Mouse (Mus musculus): ENCODE results near the gene Rrp1.

Rrp1 gene

DNA sequence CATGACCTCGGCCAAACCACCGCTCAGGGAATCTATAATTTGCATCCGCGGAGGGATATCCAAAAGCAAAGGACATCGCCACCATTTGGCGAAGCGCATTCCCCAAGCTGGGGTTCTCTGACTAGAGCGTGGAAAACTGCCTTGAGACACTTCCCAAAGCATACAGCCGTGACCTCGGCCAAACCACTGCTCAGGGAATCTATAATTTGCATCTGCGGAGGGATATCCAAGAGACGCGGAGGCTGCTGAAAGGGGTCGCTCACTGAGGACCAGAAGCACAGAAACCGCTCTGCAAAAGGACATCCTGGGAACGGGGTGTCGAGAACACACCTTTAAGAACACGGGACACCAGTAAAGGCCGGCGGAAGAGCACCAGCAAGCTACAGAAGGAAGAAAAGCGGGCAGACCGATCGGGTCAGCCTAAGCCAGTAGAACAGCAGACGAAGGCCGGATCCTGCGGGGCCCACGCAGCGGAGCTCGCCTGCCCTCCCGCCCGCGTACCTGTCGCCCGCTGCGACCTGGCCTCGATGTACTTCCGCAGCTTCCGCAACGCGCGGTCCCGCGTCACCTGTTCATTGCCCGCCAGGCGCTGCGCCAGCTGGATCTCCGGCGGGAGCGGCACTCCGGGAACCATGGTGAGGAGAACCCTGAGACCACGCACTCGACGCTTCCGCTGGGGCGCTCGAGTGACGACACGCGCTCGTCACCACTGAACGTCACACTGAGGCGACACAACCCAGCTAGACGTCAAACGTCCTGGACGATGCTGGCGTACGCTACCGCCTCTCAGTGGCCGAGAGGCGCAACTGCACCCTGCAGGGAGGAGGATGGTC is at the start of gene Rrp1:
TSS of gene Rrp1 (minus strand) at position 725 of the 833 bp plus-strand sequence.
- peak; percentile 98 for DNase-seq

DNA sequence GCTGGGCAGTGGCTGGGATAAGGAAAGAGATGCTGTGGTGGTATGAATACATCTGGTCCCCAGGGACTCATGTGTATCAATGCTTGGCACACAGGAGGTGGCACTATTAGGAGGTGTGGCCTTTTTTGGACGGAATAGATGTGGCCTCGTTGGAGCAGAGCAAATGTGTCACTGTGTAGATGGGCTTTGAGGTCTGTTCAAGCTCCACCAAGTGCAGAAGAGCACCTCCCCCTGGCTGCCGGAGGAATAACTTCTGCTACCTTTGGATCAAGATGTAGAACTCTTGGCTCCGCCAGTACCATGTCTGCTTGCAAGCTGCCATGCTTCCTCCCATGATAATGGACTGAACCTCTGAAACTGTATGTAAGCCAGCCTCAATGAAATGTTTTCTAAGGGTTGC is 48.9 kb upstream of the Rrp1 start:
- no peak for DNase-seq

DNA sequence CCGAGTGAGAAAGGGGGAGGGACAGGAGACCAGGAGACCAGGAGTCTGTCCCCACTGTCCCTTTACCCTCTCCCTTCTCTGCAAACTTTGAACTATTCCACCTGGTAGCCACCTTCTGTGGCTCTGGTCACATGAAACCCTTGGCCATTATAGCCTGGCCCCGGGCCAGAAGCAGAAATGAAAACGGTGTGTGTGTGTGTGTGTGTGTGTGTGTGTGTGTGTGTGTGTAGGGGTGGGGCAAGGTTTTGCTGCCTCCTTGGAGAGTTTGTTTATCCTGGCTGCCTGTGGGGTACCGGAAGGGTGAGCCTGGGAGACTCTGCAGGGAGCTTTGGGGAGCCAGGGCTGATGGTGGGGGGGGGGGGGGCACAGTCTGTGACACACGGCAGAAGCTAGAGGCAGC is 47.6 kb upstream of the Rrp1 start:
- DNase-seq = no peak

DNA sequence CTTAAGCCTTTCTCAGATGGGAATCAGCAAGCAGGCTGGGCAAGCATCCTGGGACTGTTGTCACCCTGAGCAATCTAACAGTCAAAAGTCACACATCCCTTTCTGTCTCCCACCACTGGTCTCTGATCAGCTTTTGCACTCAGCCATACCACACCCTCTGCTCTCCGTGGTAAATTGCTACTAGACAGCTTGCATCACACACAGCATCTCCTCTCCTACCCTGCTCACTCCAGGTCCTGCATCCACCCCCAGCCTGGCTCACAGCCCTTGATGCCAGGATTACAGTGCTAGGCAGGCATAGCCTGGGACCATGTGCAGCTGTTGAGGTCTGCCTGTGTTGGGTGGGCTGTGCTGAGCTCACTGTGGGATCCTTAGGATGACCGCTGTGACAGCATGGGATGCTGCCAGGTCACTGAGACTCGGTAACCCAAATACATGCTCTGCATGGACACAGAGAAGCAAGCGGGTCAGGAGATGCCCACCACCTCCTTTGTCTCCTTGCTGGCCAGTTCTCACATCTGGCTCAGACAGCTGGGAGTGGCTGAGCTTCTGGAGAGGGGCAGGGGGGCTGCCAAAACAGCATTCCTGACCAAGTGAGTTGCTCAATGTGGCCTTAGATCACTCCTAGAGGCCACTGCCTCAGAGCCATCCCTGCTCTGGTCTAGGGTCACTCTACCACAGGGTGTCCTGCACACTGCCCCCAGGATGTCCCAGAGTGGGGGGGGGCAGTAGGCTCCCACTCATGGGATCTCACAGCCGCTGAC is 45.7 kb upstream of the Rrp1 start:
- DNase-seq = no peak

DNA sequence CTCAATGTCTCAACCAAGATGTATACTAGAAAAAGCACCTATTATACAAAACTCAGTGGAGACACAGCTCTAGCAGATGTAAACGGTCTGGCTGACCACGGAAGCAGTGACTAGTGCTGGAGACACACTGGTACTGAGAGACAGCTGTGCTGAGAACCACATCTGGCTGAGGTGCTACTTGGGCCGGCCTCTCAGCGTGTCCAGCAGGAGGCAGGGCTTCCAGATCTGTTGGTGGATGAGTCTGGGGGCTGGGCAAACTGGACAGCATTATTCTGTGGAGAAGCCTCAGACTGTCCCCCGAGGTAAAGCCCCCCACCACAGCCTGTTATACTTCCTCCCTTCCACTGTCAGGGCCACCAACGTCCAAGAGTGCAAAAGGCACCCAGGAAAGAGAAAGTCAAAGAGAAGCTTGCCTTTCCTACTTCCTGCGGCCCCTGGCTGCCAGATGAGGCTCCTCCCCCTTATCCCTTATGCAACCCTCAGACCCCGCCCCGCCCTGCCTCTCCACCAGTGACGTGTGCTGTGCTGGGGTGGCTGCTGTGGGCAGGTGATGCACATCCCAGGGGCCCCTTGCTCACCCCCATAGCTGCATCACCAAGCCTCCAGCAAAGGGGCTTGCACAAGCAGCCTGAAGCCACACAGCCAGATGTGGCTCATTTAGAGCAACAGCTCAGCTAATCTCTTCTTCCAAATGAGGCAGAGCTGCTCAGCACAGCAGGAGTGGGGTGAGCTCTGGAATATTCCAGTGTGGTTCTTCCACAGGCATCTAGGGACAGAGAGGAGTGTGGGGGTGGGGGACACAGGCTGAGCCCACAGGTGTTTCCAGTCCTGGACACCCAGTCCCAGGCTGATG is 44.9 kb upstream of the Rrp1 start:
- DNase-seq = no peak

DNA sequence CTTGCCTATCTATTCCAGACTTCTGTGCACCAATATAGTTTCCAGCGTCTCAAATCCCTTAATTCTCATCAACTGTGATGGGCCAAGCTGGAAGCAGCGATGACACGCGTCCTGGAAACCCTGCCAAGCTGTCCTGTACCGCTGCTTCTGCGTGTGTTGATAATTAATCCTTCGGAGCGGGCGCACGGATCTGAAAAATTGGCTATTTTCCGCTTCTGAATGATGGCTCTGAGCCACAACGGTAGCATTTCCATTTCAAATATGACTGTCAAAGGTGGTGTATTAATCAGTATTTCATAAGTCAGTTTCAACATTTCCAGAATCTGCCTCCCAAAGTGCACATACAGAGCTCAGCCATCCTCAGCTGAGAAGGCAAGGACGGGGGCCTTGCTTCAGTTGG is 43.9 kb upstream of the Rrp1 start:
- DNase-seq = no peak

DNA sequence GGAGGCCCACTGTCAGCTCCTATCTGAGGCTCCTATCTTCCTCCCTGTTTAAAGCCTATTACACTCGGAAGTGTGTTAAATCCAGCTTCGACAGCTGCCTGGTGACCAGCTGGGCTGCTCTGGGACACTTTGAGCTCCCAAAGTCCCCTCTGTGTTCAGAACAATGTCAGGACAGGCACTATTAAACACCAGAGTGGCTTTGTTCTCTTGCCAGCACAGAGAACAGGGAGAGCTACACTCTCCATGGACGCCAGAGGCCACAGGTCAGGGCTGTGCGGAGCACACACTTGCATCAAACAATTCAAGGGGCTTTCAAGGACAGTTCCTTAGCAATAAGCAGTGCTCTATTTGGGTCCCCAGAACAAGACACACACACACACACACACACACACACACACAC is 39.8 kb upstream of the Rrp1 start:
- DNase-seq = no peak

DNA sequence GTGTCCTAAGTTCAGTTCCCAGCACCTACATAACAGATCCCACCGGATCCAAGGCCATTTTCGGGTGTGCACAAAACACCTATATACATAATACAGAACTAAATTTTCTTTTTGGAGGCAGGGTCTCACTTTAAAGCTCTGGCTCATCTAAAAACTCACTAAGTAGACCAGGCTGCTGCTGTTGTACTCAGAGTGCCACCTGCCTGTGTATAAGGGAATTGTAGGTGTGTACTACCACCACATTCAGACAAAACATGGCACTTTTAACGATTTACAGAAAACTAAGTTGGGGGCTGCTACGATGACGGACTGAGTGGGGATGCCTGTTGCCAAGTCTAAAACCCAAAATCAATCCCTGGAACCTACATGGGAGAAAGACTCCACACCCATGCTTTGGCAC is 37.9 kb upstream of the Rrp1 start:
- no peak for DNase-seq

DNA sequence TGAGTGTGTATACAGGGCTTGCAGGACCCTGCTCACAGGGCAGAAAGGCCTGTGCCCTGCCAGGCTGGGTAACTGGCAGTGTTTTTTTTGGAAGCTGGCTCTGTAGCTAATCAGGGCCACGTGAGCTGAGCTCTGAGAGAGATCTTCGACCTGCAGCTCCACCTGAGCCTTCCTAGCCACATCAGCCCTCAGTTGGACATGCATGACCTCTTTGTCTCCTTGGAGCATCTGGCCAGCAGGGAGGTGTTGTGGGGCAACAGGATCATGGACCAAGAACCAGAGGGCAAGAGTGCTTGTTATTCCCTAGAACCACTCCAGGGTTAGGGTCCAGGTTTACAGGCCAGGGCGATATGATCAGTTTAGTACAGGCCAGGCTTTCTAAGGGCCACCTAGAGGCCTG is 34.6 kb upstream of the Rrp1 start:
- no peak for DNase-seq

DNA sequence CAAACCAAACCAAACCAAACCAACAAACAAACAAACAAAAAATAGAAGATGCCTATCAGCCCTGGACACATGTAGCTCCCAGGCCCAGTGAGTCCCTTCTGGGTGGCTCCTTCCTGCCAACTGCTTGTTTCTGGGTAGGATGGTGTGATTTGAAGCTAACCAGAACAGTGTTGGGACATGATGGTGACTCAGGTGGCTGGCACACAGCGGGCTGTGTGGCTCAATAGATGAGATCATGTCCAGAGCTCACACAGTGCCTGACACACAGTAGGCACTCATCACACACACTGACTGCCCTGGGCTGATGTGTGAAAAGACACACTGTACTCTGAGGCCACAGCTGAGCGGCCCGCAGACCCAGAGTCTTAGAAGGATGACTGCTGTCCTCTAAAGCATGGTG is 33.4 kb upstream of the Rrp1 start:
- DNase-seq = no peak

DNA sequence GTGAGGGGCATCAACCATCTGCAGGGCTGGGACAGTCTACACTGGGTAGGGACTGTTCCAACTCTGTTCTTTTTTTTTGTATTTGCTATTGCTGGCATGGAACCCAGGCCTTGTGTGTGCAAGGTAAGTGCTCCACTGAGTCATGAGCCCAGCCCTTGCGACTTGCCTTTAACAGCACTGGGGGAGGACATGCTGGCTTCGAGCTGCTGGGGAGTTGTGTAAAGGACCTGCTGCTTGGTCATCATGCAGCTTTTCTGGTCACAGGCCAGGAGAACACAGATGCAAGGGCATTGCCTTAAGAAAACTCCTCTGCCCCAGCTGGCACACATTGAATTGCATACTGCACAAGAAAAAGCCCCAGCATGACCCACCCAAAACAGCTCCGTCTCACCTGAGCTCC is 29.4 kb upstream of the Rrp1 start:
- no peak for DNase-seq

DNA sequence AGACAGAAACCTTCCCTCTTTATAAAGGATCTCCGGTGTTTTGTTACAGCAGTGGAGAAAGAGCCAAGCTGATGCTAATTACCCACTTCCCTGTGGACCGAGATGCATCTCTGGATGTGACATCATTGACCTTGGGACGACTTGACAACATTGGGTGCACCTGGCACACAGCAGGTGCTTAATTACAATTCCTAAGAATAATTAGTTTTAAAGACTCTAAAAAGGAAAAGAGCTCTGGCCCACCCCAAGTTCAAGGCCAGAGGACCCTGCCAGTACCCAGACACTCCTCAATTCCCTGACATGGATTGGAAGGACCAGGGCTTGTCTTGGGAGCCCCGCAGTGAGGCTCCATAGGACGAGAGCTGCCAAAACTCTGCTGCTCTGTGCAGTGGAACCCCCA is 28.8 kb upstream of the Rrp1 start:
- DNase-seq = no peak

DNA sequence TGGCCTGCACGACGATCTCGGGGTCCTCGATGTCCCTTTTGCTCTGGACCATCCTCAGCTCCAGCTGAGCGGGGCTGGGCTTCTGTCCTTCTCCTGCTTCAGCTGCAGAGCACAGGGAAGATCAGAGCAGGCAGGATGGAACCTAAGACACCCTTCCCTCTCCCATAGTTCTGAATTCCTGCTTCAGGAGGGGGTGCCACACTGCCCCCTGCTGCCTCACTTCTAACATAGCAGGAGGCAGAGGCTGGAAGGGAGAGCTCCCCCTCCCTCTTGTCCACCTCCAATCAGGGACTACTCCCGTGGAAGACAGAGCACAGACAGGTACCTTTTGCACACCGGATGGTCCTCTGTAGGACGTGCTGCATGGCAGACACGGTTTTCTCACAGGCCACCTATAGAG is 28.0 kb upstream of the Rrp1 start:
- no peak for DNase-seq

DNA sequence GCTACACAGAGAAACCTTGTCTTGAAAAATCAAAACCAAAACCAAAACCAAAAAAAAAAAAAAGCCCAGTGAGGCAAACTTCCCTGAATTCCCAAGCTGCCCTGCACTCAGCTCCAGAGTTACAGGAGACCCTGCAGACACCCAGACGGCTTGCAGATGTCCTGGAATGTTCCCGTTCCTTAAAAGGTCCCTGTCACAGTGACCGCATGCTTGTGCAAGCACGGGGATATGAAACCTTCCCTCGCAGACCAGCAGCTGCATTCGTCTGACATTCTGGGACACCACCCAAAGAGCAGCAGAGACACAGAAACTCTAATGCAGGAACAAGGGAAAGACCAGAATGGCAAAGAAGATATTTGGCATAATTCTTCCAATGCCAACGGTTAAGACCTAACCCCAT is 27.1 kb upstream of the Rrp1 start:
- DNase-seq = no peak

DNA sequence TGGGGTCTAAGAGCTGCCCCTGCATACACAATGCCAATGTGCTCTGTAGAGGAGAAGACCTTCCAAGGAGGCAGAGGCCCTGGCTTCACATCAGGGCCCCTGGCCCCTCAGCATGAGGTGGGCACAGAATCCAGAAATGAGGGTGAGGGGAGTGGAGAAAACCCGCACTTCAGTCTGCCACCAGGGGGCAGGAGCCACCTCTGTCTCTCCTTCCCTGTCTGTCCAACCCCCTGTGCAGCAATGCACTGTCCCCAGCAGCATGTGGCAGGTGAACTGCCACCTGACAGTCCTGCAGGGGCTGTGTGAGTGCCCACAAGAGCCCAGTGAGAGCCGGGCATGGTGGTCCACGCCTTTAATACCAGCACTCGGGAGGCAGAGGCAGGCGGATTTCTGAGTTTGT is 26.7 kb upstream of the Rrp1 start:
- DNase-seq = no peak

DNA sequence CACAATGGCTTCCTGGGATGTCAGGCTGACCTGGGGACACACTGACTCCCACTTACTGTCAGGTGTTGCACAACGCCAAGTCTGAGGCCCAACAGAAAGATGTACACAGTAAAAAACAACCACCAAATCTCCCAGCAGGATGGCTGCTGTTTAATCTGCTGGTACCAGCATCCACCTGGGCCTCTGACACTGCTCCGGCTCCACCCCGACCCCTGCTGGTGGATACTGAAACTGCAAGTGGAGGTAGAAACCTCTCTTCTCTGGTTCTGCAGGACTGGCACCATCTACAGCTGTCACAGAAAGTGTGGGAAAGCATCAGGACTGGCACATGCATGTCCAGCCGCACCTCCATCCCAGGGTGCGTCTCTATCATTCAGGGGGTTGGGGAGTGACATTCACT is 25.3 kb upstream of the Rrp1 start:
- DNase-seq = peak; percentile 84

DNA sequence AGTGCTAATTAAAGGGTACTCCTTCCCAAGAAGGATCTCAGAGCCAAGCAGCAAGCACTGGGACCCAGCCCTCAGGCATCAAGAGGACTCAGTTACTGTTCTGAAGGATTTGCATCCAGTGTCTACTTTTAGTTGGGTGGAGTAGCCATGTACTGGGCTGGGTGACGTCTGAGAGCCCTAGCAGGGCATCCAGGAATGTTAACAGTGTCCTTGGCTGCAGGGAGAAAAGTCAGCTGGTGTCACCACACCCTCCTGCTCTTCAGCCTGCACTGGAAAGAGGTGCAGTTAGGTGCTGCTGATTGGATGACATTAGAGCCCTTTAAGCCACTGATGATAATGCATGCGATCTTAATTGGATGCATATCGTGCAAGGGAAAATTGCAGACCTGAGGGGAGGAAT is 20.0 kb upstream of the Rrp1 start:
- DNase-seq = no peak

DNA sequence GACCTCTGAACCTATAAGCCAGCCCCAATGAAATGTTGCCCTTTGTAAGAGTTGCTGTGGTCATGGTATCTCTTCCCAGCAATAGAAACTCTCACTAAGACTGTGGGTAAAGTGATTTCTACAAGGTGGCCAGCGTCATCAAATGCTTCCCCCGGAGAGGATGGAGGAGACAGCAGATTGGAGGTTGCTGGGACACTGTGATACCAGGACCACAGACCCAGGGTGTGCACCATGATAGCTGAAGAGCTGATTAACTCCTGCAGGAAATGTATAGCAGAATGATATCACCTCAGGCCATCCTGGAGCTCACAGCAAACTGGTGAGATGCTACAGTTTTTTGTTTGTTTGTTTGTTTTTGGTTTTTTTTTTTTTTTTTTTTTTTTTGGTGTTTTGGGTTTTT is 16.9 kb upstream of the Rrp1 start:
- no peak for DNase-seq

DNA sequence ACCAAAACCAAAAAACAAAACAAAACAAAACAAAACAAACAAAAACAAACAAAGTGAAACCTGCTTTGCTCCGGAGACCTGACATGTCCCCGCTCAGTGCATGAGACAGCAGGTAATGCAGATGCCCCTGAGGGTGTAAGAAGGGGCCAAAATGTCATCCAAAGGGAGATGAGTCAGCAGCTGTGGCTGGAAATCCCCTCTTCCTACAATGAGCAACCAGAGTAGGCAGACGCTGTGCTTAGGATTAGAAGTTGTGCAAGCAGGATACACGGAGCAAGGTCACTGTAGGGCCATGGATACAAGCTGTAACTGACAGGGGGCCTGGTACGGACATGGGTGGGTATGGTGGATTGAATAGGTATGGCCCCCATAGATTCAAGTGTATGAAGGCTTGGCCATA is 16.3 kb upstream of the Rrp1 start:
- no peak for DNase-seq

DNA sequence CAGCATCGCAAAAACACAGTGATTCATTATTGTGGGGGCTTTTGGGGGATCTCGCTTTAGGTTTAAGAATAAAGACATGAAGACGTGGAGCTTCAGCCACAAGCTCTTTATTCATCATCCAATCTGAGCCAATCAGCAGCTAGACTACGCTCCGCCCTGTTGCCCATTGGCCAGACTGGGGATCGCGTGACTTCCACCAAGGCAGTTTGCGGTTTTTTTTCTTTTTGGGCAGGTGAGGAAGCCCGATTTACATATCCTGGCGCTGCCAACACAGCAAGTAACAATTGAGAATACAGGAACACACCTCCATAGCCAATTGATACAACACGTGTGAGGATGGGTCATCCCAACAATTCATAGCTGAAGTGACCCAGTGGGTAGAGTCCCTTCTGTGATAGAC is 15.2 kb upstream of the Rrp1 start:
- DNase-seq = no peak

DNA sequence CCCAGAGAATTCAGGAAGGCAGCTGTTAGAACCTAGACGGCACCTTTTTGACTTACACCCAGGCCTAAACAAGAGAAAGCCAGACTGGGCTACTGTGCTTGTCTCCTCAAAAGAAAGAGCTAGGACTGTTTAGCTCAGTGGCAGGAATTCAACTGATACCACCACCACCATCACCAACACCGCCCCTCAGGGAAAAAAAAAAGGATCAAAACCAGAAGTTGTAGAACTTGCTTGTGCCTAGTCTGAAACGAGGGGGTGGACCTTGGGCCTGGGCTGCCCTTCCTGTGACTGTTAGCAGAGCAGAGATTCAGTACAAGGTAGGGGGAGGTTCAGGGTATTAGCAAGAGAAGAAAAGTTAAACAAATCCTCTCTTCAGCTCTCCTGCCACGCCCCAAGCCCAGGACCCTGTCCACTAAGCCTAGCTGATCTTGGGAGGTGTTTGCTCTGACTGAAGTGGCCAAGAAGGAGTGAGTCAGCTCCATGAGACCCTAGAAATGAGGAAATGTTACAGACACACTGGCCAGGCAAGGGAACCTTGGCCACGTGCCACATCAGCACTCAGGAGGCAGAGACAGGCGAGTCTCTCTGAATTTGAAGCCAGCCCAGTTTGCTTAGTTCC is 13.4 kb upstream of the Rrp1 start:
- no peak for DNase-seq

DNA sequence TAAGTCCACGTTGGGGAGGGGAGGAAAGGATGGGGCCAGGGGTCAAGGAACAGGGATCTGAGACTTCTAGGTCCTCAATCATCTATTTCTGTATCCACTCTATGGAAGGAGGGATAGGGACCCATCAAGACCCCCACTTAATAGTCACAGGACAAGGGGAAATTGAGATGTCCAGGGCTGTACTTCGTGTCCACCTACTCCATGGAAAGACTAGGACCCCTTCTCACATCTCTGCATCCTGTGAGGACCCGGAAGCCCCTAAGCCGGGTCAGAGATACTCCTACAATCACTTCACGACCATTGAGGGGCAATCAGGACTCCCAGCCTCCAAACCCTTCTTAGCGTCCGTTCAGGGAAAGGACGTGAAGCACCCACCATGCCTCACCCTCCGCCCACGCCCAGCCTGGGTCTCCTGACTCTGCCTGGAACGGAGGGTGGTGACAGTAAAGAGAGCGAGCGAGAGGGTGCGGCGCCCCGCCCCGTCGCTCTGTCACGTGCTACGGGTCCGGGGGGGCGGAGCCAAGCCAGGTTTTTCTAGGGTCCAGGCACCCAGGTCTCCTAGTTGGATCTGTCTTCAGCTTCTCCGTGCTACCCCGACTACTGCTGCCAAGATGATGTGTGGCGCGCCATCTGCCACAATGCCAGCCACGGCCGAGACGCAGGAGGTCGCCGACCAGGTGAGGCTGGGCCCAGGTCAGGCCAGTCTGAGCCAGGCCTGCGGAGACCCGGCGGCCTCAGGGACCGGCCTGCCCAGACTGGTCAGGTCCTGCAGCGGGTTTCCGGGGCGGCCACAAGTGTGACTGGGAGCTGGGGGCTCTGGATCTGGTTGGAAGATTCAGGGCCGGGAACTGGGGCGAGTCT is 12.6 kb upstream of the Rrp1 start, which contains the start of gene Cstb:
TSS of gene Cstb (plus strand) at position 489 of the 861 bp plus-strand sequence.
- peak; percentile 85 for DNase-seq

Measured in cerebellum, adult 8-10 months (tissue).